Mouse (Mus musculus) myocyte (in vitro differentiated cells): Measurements from ENCODE around the gene Rpl9. TPM values are rescaled to one million over a fixed set of nuclear protein-coding genes. Genes with fewer than 3 reads are reported as not detected.

ENCODE experiments used
- H3K27me3 ChIP-seq: one replicate; pipeline ENCODE4 v1.6.1; 2011; ENCODE audit not compliant: control insufficient read depth, insufficient read depth, insufficient read length
- H3K36me3 ChIP-seq: one replicate; pipeline ENCODE4 v1.6.1; 2011; ENCODE audit not compliant: control insufficient read depth, insufficient read depth
- H3K4me2 ChIP-seq: one replicate; pipeline ENCODE4 v1.6.1; 2011; ENCODE audit warnings: low read depth, control low read depth
- H3K4me3 ChIP-seq: one replicate; pipeline ENCODE4 v1.5.1; 2011; ENCODE audit warnings: mild to moderate bottlenecking, control low read depth, moderate library complexity
- H3K79me2 ChIP-seq: one replicate; pipeline ENCODE4 v1.6.1; 2011; ENCODE audit not compliant: control insufficient read depth, insufficient read depth
- H3ac ChIP-seq: one replicate; pipeline ENCODE4 v1.6.1; 2011; ENCODE audit not compliant: control insufficient read depth, insufficient read length
- CEBPB ChIP-seq: IDR thresholded peaks from 2 replicates; pipeline ENCODE4 v1.6.1; 2011; ENCODE audit warnings: mild to moderate bottlenecking, moderate library complexity; ENCODE audit not compliant: poor library complexity, insufficient read depth, severe bottlenecking
- E2F4 ChIP-seq: IDR thresholded peaks from one replicate; pipeline ENCODE4 v1.6.1; 2011; ENCODE audit warnings: mild to moderate bottlenecking, control low read depth, moderate library complexity; ENCODE audit not compliant: insufficient read depth
- MAX ChIP-seq: IDR thresholded peaks from one replicate; pipeline ENCODE4 v1.6.1; 2011; ENCODE audit warnings: low read depth, mild to moderate bottlenecking, control low read depth
- MYOD1 ChIP-seq, 3 experiments: IDR thresholded peaks; one replicate each; pipeline ENCODE4 v1.6.1; 2011; ENCODE audit warnings: control low read depth in 2 of 3, low read depth in 2 of 3, mild to moderate bottlenecking in 2 of 3, moderate library complexity in 1 of 3; ENCODE audit not compliant: insufficient read length in 2 of 3, control insufficient read depth in 1 of 3
- MYOG ChIP-seq, 3 experiments: IDR thresholded peaks; one replicate each; pipeline ENCODE4 v1.6.1; 2011; ENCODE audit warnings: control low read depth in 2 of 3, low read depth in 2 of 3, mild to moderate bottlenecking in 2 of 3; ENCODE audit not compliant: insufficient read length in 2 of 3, control insufficient read depth in 1 of 3, insufficient read depth in 1 of 3
- POLR2A ChIP-seq: IDR thresholded peaks from one replicate; pipeline ENCODE4 v1.6.1; 2011; ENCODE audit warnings: low read depth, mild to moderate bottlenecking, control low read depth, moderate library complexity; ENCODE audit not compliant: insufficient read length
- POLR2AphosphoS2 ChIP-seq: IDR thresholded peaks from one replicate; pipeline ENCODE4 v1.6.1; 2011; ENCODE audit warnings: low read depth, control low read depth; ENCODE audit not compliant: insufficient read length
- REST ChIP-seq: IDR thresholded peaks from one replicate; pipeline ENCODE4 v1.6.1; 2011; ENCODE audit warnings: mild to moderate bottlenecking, control low read depth, moderate library complexity; ENCODE audit not compliant: insufficient read depth, insufficient read length
- SRF ChIP-seq: IDR thresholded peaks from one replicate; pipeline ENCODE4 v1.6.1; 2011; ENCODE audit warnings: low read depth; ENCODE audit not compliant: control insufficient read depth, insufficient read length
- TCF12 ChIP-seq: IDR thresholded peaks from one replicate; pipeline ENCODE4 v1.6.1; 2011; ENCODE audit warnings: mild to moderate bottlenecking, control low read depth; ENCODE audit not compliant: poor library complexity, insufficient read depth, severe bottlenecking
- TCF3 ChIP-seq: IDR thresholded peaks from one replicate; pipeline ENCODE4 v1.6.1; 2011; ENCODE audit warnings: low read depth, control low read depth; ENCODE audit not compliant: insufficient read length
- USF1 ChIP-seq: IDR thresholded peaks from one replicate; pipeline ENCODE4 v1.6.1; 2011; ENCODE audit warnings: low read depth, mild to moderate bottlenecking, control low read depth, moderate library complexity
- polyA plus RNA-seq: library from polyadenylated mRNA; unstranded; fragments of >200 nt; fragmentation: generic; extraction: Trizol; gene quantifications from one replicate; pipeline ENCODE4 v1.2.1, GENCODE M21; 2012; ENCODE audit warnings: missing spikeins

Gene Rpl9
- polyA plus RNA-seq, 1 experiment, result 2,064 TPM

DNA sequence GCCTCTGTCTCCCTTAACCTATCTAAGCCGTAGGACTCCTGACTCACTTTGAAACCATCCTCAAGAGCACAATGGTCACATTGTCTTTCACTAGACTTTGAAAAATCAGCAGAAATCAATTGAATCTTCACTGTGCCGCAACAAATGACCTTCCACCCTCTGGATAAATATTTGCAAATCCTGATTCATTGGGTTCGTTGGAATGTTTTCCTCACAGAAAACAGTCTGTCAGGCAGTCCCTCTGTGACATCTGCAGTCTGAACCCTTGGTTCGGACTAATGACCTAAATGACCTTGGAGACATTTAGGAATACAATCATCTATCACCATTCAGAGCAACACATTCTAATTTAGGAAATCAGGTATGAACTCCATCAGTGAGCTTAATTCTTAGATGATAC lies 51.1 kb downstream of the Rpl9 start:
- Histone ChIP-seq H3K27me3 (no peaks in the 10 kb centered on the region), H3K79me2 (peaks cover under 1% of the 10 kb centered on the region), H3K4me3 (no peak overlapping the region), H3K36me3 (no peaks in the 10 kb centered on the region), H3ac (no peak overlapping the region), H3K4me2 (no peak overlapping the region)
- no peak for TF ChIP-seq TCF12
- TF ChIP-seq MYOD1 (IDR thresholded peaks at IDR 0.05; ENCODE audit: control insufficient read depth in 1 of 3, insufficient read length in 2 of 3, low read depth in 2 of 3), result no peak
- TF ChIP-seq POLR2AphosphoS2, result no peak
- TF ChIP-seq SRF, result no peak
- TF ChIP-seq CEBPB, result no peak
- no peak for TF ChIP-seq E2F4
- no peak for TF ChIP-seq MAX
- no peak for TF ChIP-seq MYOG (IDR thresholded peaks at IDR 0.05; ENCODE audit: control insufficient read depth in 1 of 3, insufficient read depth in 1 of 3, insufficient read length in 2 of 3, low read depth in 2 of 3)
- no peak for TF ChIP-seq USF1

DNA sequence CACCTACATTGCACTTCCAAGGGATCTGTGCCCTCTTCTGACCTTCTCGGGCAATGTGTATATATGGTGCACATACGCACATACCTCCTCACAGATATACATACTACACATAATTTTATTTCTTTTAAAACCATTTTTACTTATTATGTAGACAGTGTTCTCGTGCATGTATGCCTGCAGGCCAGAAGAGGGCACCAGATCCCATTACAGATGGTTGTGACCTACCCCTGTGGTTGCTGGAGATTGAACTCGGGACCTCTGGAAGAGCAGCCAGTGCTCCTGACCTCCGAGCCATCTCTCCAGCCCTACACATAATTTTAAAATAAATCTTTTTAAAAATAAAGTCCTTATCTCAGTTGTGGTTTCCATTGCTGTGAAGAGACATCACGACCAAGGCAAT lies 52.9 kb downstream of the Rpl9 start:
- Histone ChIP-seq H3K4me2 (no peak overlapping the region), H3K36me3 (no peaks in the 10 kb centered on the region), H3ac (no peak overlapping the region), H3K27me3 (no peaks in the 10 kb centered on the region), H3K79me2 (peaks cover 18% of the 10 kb centered on the region), H3K4me3 (no peak overlapping the region)
- TF ChIP-seq REST, result no peak
- no peak for TF ChIP-seq SRF
- TF ChIP-seq TCF3, result no peak
- TF ChIP-seq TCF12, result no peak
- TF ChIP-seq E2F4, result no peak
- no peak for TF ChIP-seq USF1
- TF ChIP-seq MYOG (IDR thresholded peaks at IDR 0.05; ENCODE audit: control insufficient read depth in 1 of 3, insufficient read depth in 1 of 3, insufficient read length in 2 of 3, low read depth in 2 of 3), result no peak
- TF ChIP-seq CEBPB, result no peak
- no peak for TF ChIP-seq POLR2AphosphoS2
- TF ChIP-seq POLR2A, result no peak
- TF ChIP-seq MAX, result no peak
- no peak for TF ChIP-seq MYOD1 (IDR thresholded peaks at IDR 0.05; ENCODE audit: control insufficient read depth in 1 of 3, insufficient read length in 2 of 3, low read depth in 2 of 3)

Other genes with a start within 250 kb of the Rpl9 start
- gene Wdr19, start 191.7 kb downstream of the Rpl9 start, polyA plus RNA-seq, result 3.4 TPM
- 8.7 TPM for gene Rfc1, start 55.8 kb downstream of the Rpl9 start, polyA plus RNA-seq
- 0.01 TPM for gene Klb, start 43.1 kb downstream of the Rpl9 start, polyA plus RNA-seq
- 22.6 TPM for gene Lias, start 53 bp upstream of the Rpl9 start, polyA plus RNA-seq
- 30.9 TPM for gene Ugdh, start 44.5 kb upstream of the Rpl9 start, polyA plus RNA-seq
- gene Gm43552, start 101.4 kb upstream of the Rpl9 start, polyA plus RNA-seq, result not detected
- 83.3 TPM for gene Smim14, start 145.7 kb upstream of the Rpl9 start, polyA plus RNA-seq
- gene Ube2k, start 145.8 kb upstream of the Rpl9 start, polyA plus RNA-seq, result 95.3 TPM